In genomic region chr9:107605041-107605661, GRCm38 (mm10) we compare ENCODE assay signal across 8 mouse cellular contexts. TPM values are rescaled to one million over a fixed set of nuclear protein-coding genes. Genes with fewer than 3 reads are reported as not detected.
DNase-seq lines count a peak whose midpoint lies in the region; ATAC-seq and TF ChIP-seq lines count a peak whose summit lies in the region.

No protein-coding gene starts in this region.

- H3K27me3 ChIP-seq in liver, embryonic 13.5 days, result peaks cover 39% of the 10 kb centered on the region
- no peaks in the 10 kb centered on the region for H3K27me3 ChIP-seq in heart, embryonic 16.5 days (ENCODE audit: control insufficient read depth, insufficient read depth, low read length)
- no peaks in the 10 kb centered on the region for H3K27me3 ChIP-seq in kidney, embryonic 16.5 days (ENCODE audit: insufficient read depth, low read length)
- no peaks in the 10 kb centered on the region for H3K27me3 ChIP-seq in myocyte (ENCODE audit: control insufficient read depth, insufficient read depth, insufficient read length)

- H3K36me3 ChIP-seq in liver, embryonic 13.5 days, result no peaks in the 10 kb centered on the region
- H3K36me3 ChIP-seq in heart, embryonic 16.5 days (ENCODE audit: control insufficient read depth, insufficient read depth), result no peaks in the 10 kb centered on the region
- H3K36me3 ChIP-seq in kidney, embryonic 16.5 days (ENCODE audit: insufficient read depth, low read length), result peaks cover 3% of the 10 kb centered on the region; the same call in 1 of the 2 replicates
- H3K36me3 ChIP-seq in myocyte (ENCODE audit: control insufficient read depth, insufficient read depth), result peaks cover 7% of the 10 kb centered on the region

- no peak overlapping the region for H3K27ac ChIP-seq in liver, embryonic 13.5 days
- peak overlapping the region; percentile 36 for H3K27ac ChIP-seq in heart, embryonic 16.5 days (ENCODE audit: low read length)
- peak overlapping the region; percentile 94 for H3K27ac ChIP-seq in kidney, embryonic 16.5 days (ENCODE audit: low read length)

- H3K4me2 ChIP-seq in liver, embryonic 13.5 days, result no peak overlapping the region
- peak overlapping the region; percentile 33 for H3K4me2 ChIP-seq in heart, embryonic 16.5 days (ENCODE audit: low read depth, low read length)
- H3K4me2 ChIP-seq in kidney, embryonic 16.5 days (replicated peaks; ENCODE audit: low read depth, low read length), result peak overlapping the region; percentile 60
- H3K4me2 ChIP-seq in myocyte (ENCODE audit: low read depth), result peak overlapping the region; percentile 92

- peaks cover 55% of the 10 kb centered on the region for H3K4me1 ChIP-seq in liver, embryonic 13.5 days (replicated peaks)
- peaks cover 44% of the 10 kb centered on the region for H3K4me1 ChIP-seq in heart, embryonic 16.5 days (ENCODE audit: control insufficient read depth, insufficient read depth, low read length)
- peaks cover 79% of the 10 kb centered on the region for H3K4me1 ChIP-seq in kidney, embryonic 16.5 days (ENCODE audit: insufficient read depth, low read length)

- no peak overlapping the region for H3K4me3 ChIP-seq in liver, embryonic 13.5 days (replicated peaks)
- peak overlapping the region; percentile 15; the same call in 1 of the 2 replicates for H3K4me3 ChIP-seq in heart, embryonic 16.5 days (ENCODE audit: low read length)
- H3K4me3 ChIP-seq in kidney, embryonic 16.5 days (ENCODE audit: low read length), result peak overlapping the region; percentile 40
- peak overlapping the region; percentile 36 for H3K4me3 ChIP-seq in myocyte

- H3K9me3 ChIP-seq in liver, embryonic 13.5 days (replicated peaks), result no peaks in the 10 kb centered on the region
- H3K9me3 ChIP-seq in heart, embryonic 16.5 days (replicated peaks; ENCODE audit: control insufficient read depth, low read length), result no peaks in the 10 kb centered on the region
- no peaks in the 10 kb centered on the region for H3K9me3 ChIP-seq in kidney, embryonic 16.5 days (ENCODE audit: low read length)

- peak; percentile 52 for TF ChIP-seq POLR2A in myocyte (IDR thresholded peaks at IDR 0.05; ENCODE audit: insufficient read length, low read depth)

- ATAC-seq in liver, embryonic 13.5 days (ENCODE audit: low read depth), result 0 out of 2 replicates have a peak, but pooled peaks have one; percentile 25
- ATAC-seq in heart, embryonic 16.5 days (replicated peaks; ENCODE audit: extremely low read depth, insufficient read depth, low FRiP score), result no peak
- peak; percentile 78 for ATAC-seq in kidney, embryonic 16.5 days (ENCODE audit: low FRiP score, low TSS enrichment)

- DNase-seq in liver, embryonic 13.5 days, result no peak
- no peak for DNase-seq in liver
- no peak for DNase-seq in c-Kit-positive CD71-positive TER-119-positive erythroid progenitor cells, embryonic 14.5 days (ENCODE audit: low spot score)
- no peak for DNase-seq in left cerebral cortex, adult 18-20 months (ENCODE audit: low spot score in 2 of 2)
- DNase-seq in layer of hippocampus, adult 11-12 months (ENCODE audit: low spot score), result no peak

- 39% methylated on average over 23 of the region's 23 CpGs for WGBS in liver, embryonic 13.5 days (ENCODE audit: insufficient replicate concordance)
- WGBS in heart, embryonic 16.5 days, result 49% methylated on average over 23 of the region's 23 CpGs
- WGBS in kidney, embryonic 16.5 days, result 25% methylated on average over 22 of the region's 23 CpGs

- H3K9ac ChIP-seq in liver, embryonic 13.5 days, result no peak overlapping the region
- H3K9ac ChIP-seq in heart, embryonic 16.5 days (ENCODE audit: low read length), result peak overlapping the region; percentile 60
- H3K9ac ChIP-seq in kidney, embryonic 16.5 days (replicated peaks; ENCODE audit: low read length), result peak overlapping the region; percentile 73

- no peaks in the 10 kb centered on the region for H3K79me2 ChIP-seq in myocyte (ENCODE audit: control insufficient read depth, insufficient read depth)

- peak overlapping the region; percentile 8 for H3ac ChIP-seq in myocyte (ENCODE audit: control insufficient read depth, insufficient read length)

TF ChIP-seq in myocyte, 11 proteins besides CTCF, POLR2A, EP300 and RAD21:
- TF ChIP-seq TCF3 (IDR thresholded peaks at IDR 0.05; ENCODE audit: insufficient read length, low read depth) (no peak), MYOG (IDR thresholded peaks at IDR 0.05; ENCODE audit: control insufficient read depth in 1 of 3, insufficient read depth in 1 of 3, insufficient read length in 2 of 3, low read depth in 2 of 3) (peak in 2 of 3 experiments; percentile 67 to 69), MYOD1 (IDR thresholded peaks at IDR 0.05; ENCODE audit: control insufficient read depth in 1 of 3, insufficient read length in 2 of 3, low read depth in 2 of 3) (peak in 1 of 3 experiments; percentile 44)
TF ChIP-seq in myocyte: peak in this region for 2.

RNA-seq across cellular contexts. Expression of gene Sema3b, which starts 3.9 kb away (rescaled TPM):
- polyA plus RNA-seq in liver, embryonic 13.5 days (2015; fragmentation: Nextera tagmentation; extraction: Ambion mirVana), result 0.22 and 0.34 TPM in 2 replicates
- 11.0 and 12.0 TPM in 2 replicates for polyA plus RNA-seq in heart, embryonic 16.5 days (2015; fragmentation: Nextera tagmentation; extraction: Ambion mirVana)
- 31.3 TPM in 2 replicates for polyA plus RNA-seq in kidney, embryonic 16.5 days (2015; fragmentation: Nextera tagmentation; extraction: Ambion mirVana)
- 59.9 TPM for polyA plus RNA-seq in myocyte (2012; fragmentation: generic; extraction: Trizol)
- 1 to 10 TPM; 3.5 to 4.5 TPM for total RNA-seq in left cerebral cortex, adult 18-20 months (2021)

RNA-seq across cellular contexts. Expression of gene Ifrd2, which starts 17.7 kb away (rescaled TPM):
- polyA plus RNA-seq in liver, embryonic 13.5 days (2015; fragmentation: Nextera tagmentation; extraction: Ambion mirVana), result 167 and 175 TPM in 2 replicates
- 45.7 and 46.5 TPM in 2 replicates for polyA plus RNA-seq in heart, embryonic 16.5 days (2015; fragmentation: Nextera tagmentation; extraction: Ambion mirVana)
- 60.7 and 64.3 TPM in 2 replicates for polyA plus RNA-seq in kidney, embryonic 16.5 days (2015; fragmentation: Nextera tagmentation; extraction: Ambion mirVana)
- 29.4 TPM for polyA plus RNA-seq in myocyte (2012; fragmentation: generic; extraction: Trizol)
- 10 to 100 TPM; 11.3 to 11.9 TPM for total RNA-seq in left cerebral cortex, adult 18-20 months (2021)

RNA-seq across cellular contexts. Expression of gene Hyal3, which starts 24.5 kb away (rescaled TPM):
- 0.82 and 1.2 TPM in 2 replicates for polyA plus RNA-seq in liver, embryonic 13.5 days (2015; fragmentation: Nextera tagmentation; extraction: Ambion mirVana)
- 0.54 and 0.69 TPM in 2 replicates for polyA plus RNA-seq in heart, embryonic 16.5 days (2015; fragmentation: Nextera tagmentation; extraction: Ambion mirVana)
- 1.3 and 1.6 TPM in 2 replicates for polyA plus RNA-seq in kidney, embryonic 16.5 days (2015; fragmentation: Nextera tagmentation; extraction: Ambion mirVana)
- 0.43 TPM for polyA plus RNA-seq in myocyte (2012; fragmentation: generic; extraction: Trizol)
- 1 to 10 TPM; 1.6 TPM for total RNA-seq in left cerebral cortex, adult 18-20 months (2021)

RNA-seq across cellular contexts. Expression of gene Naa80, which starts 26.5 kb away (rescaled TPM):
- 10.5 and 12.2 TPM in 2 replicates for polyA plus RNA-seq in liver, embryonic 13.5 days (2015; fragmentation: Nextera tagmentation; extraction: Ambion mirVana)
- 15.1 and 19.2 TPM in 2 replicates for polyA plus RNA-seq in heart, embryonic 16.5 days (2015; fragmentation: Nextera tagmentation; extraction: Ambion mirVana)
- 21.8 and 24.1 TPM in 2 replicates for polyA plus RNA-seq in kidney, embryonic 16.5 days (2015; fragmentation: Nextera tagmentation; extraction: Ambion mirVana)
- 13.8 TPM for polyA plus RNA-seq in myocyte (2012; fragmentation: generic; extraction: Trizol)
- 10 to 100 TPM; 10.1 to 13.4 TPM for total RNA-seq in left cerebral cortex, adult 18-20 months (2021)

RNA-seq across cellular contexts. Expression of gene Hyal1, which starts 28.4 kb away (rescaled TPM):
- polyA plus RNA-seq in liver, embryonic 13.5 days (2015; fragmentation: Nextera tagmentation; extraction: Ambion mirVana), result 2.6 TPM in 2 replicates
- polyA plus RNA-seq in heart, embryonic 16.5 days (2015; fragmentation: Nextera tagmentation; extraction: Ambion mirVana), result 7.5 and 8.4 TPM in 2 replicates
- polyA plus RNA-seq in kidney, embryonic 16.5 days (2015; fragmentation: Nextera tagmentation; extraction: Ambion mirVana), result 10.6 and 12.3 TPM in 2 replicates
- polyA plus RNA-seq in myocyte (2012; fragmentation: generic; extraction: Trizol), result 3.3 TPM
- total RNA-seq in left cerebral cortex, adult 18-20 months (2021), result 1 to 10 TPM; 6.3 to 7.2 TPM
